In the genomic region with DNA sequence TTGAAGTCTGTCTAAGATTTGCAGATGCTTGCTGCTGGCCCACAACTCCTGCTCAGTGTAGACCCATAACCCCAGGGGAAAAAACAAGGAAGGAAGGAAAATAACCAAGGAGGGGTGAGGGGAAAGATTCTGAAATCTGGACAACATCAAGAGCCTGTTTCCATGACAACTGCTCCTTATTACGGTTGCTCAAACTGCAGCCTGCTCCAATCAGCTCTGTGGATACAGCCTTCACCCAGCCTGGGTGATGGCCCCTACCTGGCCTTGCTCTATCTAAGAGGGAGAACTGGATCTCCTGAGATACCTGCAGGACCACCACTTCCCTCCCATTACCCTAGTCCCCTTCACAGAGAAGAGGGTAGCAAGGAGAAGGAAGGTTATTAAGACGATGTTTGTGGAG, we compare ENCODE assay signal across 16 mouse cellular contexts.
A peak's percentile ranks its signal among the peaks of the same experiment; 100 is the strongest.
DNase-seq lines count a peak whose midpoint lies in the region; ATAC-seq and TF ChIP-seq lines count a peak whose summit lies in the region.
"Had no signal": no experiment of that assay in that cellular context is flagged by ENCODE, and none has a peak within 500 bp of the region (broad histone marks: within the 10 kb centered on the region; RNA-seq: fewer than 3 reads in every experiment).

No protein-coding gene starts in this region.

- H3K4me3 ChIP-seq in cortical plate, adult 2 months (ENCODE audit: insufficient read depth, low read length): no peak overlapping the region
- no peak overlapping the region for H3K4me3 ChIP-seq in limb, embryonic 11.5 days (ENCODE audit: low read depth, low read length)
- no peak overlapping the region for H3K4me3 ChIP-seq in intestine, embryonic 15.5 days (replicated peaks)
- H3K4me3 ChIP-seq: heart, embryonic 13.5 days; megakaryocyte, embryonic 14.5 days had no signal

- H3K9ac ChIP-seq in limb, embryonic 11.5 days (ENCODE audit: low read length): no peak overlapping the region
- H3K9ac ChIP-seq in intestine, embryonic 15.5 days: no peak overlapping the region
- H3K9ac ChIP-seq: heart, embryonic 13.5 days; liver, embryonic 14.5 days had no signal

- no peak for TF ChIP-seq CTCF in cortical plate, adult 2 months (IDR thresholded peaks at IDR 0.05; ENCODE audit: extremely low read depth, insufficient read depth, low read length)

- DNase-seq in frontal cortex, postnatal 10 days (ENCODE audit: low spot score in 2 of 2): no peak
- peak; percentile 56 for DNase-seq in MN1 (ENCODE audit: low spot score)
- DNase-seq in limb, embryonic 11.5 days (ENCODE audit: low spot score): peak; percentile 30
- no peak for DNase-seq in cerebellum, adult 9-10 months
- DNase-seq: B cell, adult 2 months; cerebellum, postnatal 14 days; kidney, adult 18-20 months; kidney, postnatal 14 days; thymus, postnatal 36 days had no signal

- ATAC-seq in frontal cortex, adult (ENCODE audit: low TSS enrichment): peak; percentile 42
- ATAC-seq in limb, embryonic 11.5 days (ENCODE audit: insufficient number of reproducible peaks, low FRiP score, low TSS enrichment, low read depth): 0 out of 2 replicates have a peak, but pooled peaks have one; percentile 44
- ATAC-seq in intestine, embryonic 15.5 days: no peak
- ATAC-seq: lung, postnatal 0 days had no signal

- TF ChIP-seq POLR2A in cortical plate, adult 2 months (IDR thresholded peaks at IDR 0.05; ENCODE audit: extremely low read depth, insufficient read depth, low read length): no peak

- 55% methylated on average over 2 of the region's 2 CpGs for WGBS in limb, embryonic 11.5 days
- 55% methylated on average over 2 of the region's 2 CpGs for WGBS in intestine, embryonic 15.5 days

- H3K9me3 ChIP-seq in limb, embryonic 11.5 days (ENCODE audit: control insufficient read depth, low read length): no peaks in the 10 kb centered on the region
- no peaks in the 10 kb centered on the region for H3K9me3 ChIP-seq in intestine, embryonic 15.5 days
- H3K9me3 ChIP-seq: heart, embryonic 13.5 days; megakaryocyte, embryonic 14.5 days had no signal

- peak overlapping the region; percentile 78 for H3K27ac ChIP-seq in cortical plate, adult 2 months (ENCODE audit: insufficient read depth, low read length)
- no peak overlapping the region for H3K27ac ChIP-seq in limb, embryonic 11.5 days (replicated peaks; ENCODE audit: low read depth, low read length)
- H3K27ac ChIP-seq in intestine, embryonic 15.5 days: no peak overlapping the region
- H3K27ac ChIP-seq: liver, embryonic 14.5 days had no signal

- peaks cover 25% of the 10 kb centered on the region for H3K4me1 ChIP-seq in cortical plate, adult 2 months (ENCODE audit: control insufficient read depth, insufficient read depth, low read length)
- peaks cover 17% of the 10 kb centered on the region for H3K4me1 ChIP-seq in limb, embryonic 11.5 days (ENCODE audit: control insufficient read depth, insufficient read depth, low read length)
- no peaks in the 10 kb centered on the region for H3K4me1 ChIP-seq in intestine, embryonic 15.5 days (replicated peaks)

- no peaks in the 10 kb centered on the region for H3K27me3 ChIP-seq in limb, embryonic 11.5 days (ENCODE audit: control insufficient read depth, insufficient read depth, low read length)
- no peaks in the 10 kb centered on the region for H3K27me3 ChIP-seq in intestine, embryonic 15.5 days (replicated peaks)
- H3K27me3 ChIP-seq: heart, embryonic 13.5 days had no signal

- no peak overlapping the region for H3K4me2 ChIP-seq in limb, embryonic 11.5 days (ENCODE audit: low read depth, severe bottlenecking)
- H3K4me2 ChIP-seq in intestine, embryonic 15.5 days (replicated peaks): no peak overlapping the region
- H3K4me2 ChIP-seq: heart, embryonic 13.5 days had no signal

- H3K36me3 ChIP-seq in limb, embryonic 11.5 days (ENCODE audit: control insufficient read depth, insufficient read depth, low read length): no peaks in the 10 kb centered on the region
- no peaks in the 10 kb centered on the region for H3K36me3 ChIP-seq in intestine, embryonic 15.5 days
- H3K36me3 ChIP-seq: heart, embryonic 13.5 days had no signal

Comparison
In these comparisons a context has a peak if more than half of its experiments do, and no peak if none do; other contexts are left out.
1. DNase-seq: peak in MN1 (single experiment) and limb, embryonic 11.5 days (single experiment); none in frontal cortex, postnatal 10 days (0 of 2) and cerebellum, adult 9-10 months (single experiment).